ENCODE assay signal across 8 mouse cellular contexts in genomic region chr5:74702766-74703165, GRCm38 (mm10). TPM values are rescaled to one million over a fixed set of nuclear protein-coding genes. Genes with fewer than 3 reads are reported as not detected.
A peak's percentile ranks its signal among the peaks of the same experiment; 100 is the strongest.
DNase-seq lines count a peak whose midpoint lies in the region; ATAC-seq and TF ChIP-seq lines count a peak whose summit lies in the region.

TSS of gene Lnx1 (minus strand) at chr5:74702912.

- TF ChIP-seq POLR2A in liver, adult 2 months (IDR thresholded peaks at IDR 0.05; ENCODE audit: extremely low read depth, insufficient read depth, low read length) = no peak

- 78% methylated on average over 11 of the region's 11 CpGs for WGBS in liver, adult 2 months
- 70% methylated on average over 11 of the region's 11 CpGs for WGBS in heart, embryonic 13.5 days
- 51% methylated on average over 11 of the region's 11 CpGs for WGBS in lung, postnatal 0 days

- no peak for TF ChIP-seq EP300 in lung, postnatal 0 days (IDR thresholded peaks at IDR 0.05)

- no peak within 1 kb of the TSS for H3K4me3 ChIP-seq in liver, adult 2 months (ENCODE audit: insufficient read depth, low read depth, low read length)
- H3K4me3 ChIP-seq in heart, embryonic 13.5 days = peak within 1 kb of the TSS; percentile 53; the same call in 1 of the 2 replicates
- no peak within 1 kb of the TSS for H3K4me3 ChIP-seq in lung, postnatal 0 days (ENCODE audit: low read depth, low read length)

- peak; percentile 21 for DNase-seq in liver, adult 2 months (ENCODE audit: extremely low read depth, low read depth, low spot score)
- no peak for DNase-seq in liver
- peak; percentile 78 to 88 for DNase-seq in kidney, postnatal 36 days
- peak; percentile 69 for DNase-seq in lung, postnatal 0 days (ENCODE audit: low spot score)
- no peak for DNase-seq in thymus, postnatal 14 days
- DNase-seq in c-Kit-positive CD71-positive TER-119-positive erythroid progenitor cells, embryonic 14.5 days (ENCODE audit: low spot score) = no peak
- no peak for DNase-seq in adrenal gland, adult (ENCODE audit: inconsistent age in 2 of 2, low spot score in 1 of 2)

- no peak within 1 kb of the TSS for H3K9ac ChIP-seq in liver, adult 2 months (ENCODE audit: low read depth, low read length)
- H3K9ac ChIP-seq in heart, embryonic 13.5 days = no peak within 1 kb of the TSS
- H3K9ac ChIP-seq in lung, postnatal 0 days (replicated peaks; ENCODE audit: low read depth) = no peak within 1 kb of the TSS

- H3K27me3 ChIP-seq in liver, adult 2 months (ENCODE audit: control insufficient read depth, insufficient read depth, low read length) = no peaks in the 10 kb centered on the region
- H3K27me3 ChIP-seq in heart, embryonic 13.5 days (replicated peaks) = peaks cover 4% of the 10 kb centered on the region; the same call in 1 of the 2 replicates
- no peaks in the 10 kb centered on the region; the same call in 1 of the 2 replicates for H3K27me3 ChIP-seq in lung, postnatal 0 days (replicated peaks; ENCODE audit: insufficient read depth, low read length)

- ATAC-seq in heart, embryonic 13.5 days (ENCODE audit: extremely low read depth, insufficient number of reproducible peaks, low FRiP score, low TSS enrichment) = no peak
- ATAC-seq in lung, postnatal 0 days = peak; percentile 30

- H3K36me3 ChIP-seq in liver, adult 2 months (ENCODE audit: control insufficient read depth, insufficient read depth, low read length) = no peaks in the 10 kb centered on the region
- no peaks in the 10 kb centered on the region for H3K36me3 ChIP-seq in heart, embryonic 13.5 days
- no peaks in the 10 kb centered on the region for H3K36me3 ChIP-seq in lung, postnatal 0 days (ENCODE audit: insufficient read depth, low read length)

- no peaks in the 10 kb centered on the region for H3K79me2 ChIP-seq in liver, adult 2 months (ENCODE audit: control insufficient read depth, insufficient read depth, low read length)

- TF ChIP-seq CTCF in liver, adult 2 months (IDR thresholded peaks at IDR 0.05; ENCODE audit: low read depth, low read length) = no peak
- TF ChIP-seq CTCF in lung, postnatal 0 days (IDR thresholded peaks at IDR 0.05) = no peak

- peak within 1 kb of the TSS; percentile 70 for H3K4me2 ChIP-seq in heart, embryonic 13.5 days
- H3K4me2 ChIP-seq in lung, postnatal 0 days (replicated peaks; ENCODE audit: low read depth, low read length) = no peak within 1 kb of the TSS

- no peaks in the 10 kb centered on the region; the same call in 1 of the 2 replicates for H3K4me1 ChIP-seq in liver, adult 2 months (ENCODE audit: control insufficient read depth, insufficient read depth, low read length)
- peaks cover 18% of the 10 kb centered on the region for H3K4me1 ChIP-seq in heart, embryonic 13.5 days
- no peaks in the 10 kb centered on the region for H3K4me1 ChIP-seq in lung, postnatal 0 days (ENCODE audit: insufficient read depth, low read depth, low read length)

- H3K27ac ChIP-seq in liver, adult 2 months (replicated peaks; ENCODE audit: insufficient read depth, low read depth, low read length) = no peak within 1 kb of the TSS
- H3K27ac ChIP-seq in heart, embryonic 13.5 days (replicated peaks) = peak within 1 kb of the TSS; percentile 61
- H3K27ac ChIP-seq in lung, postnatal 0 days (ENCODE audit: low read length) = no peak within 1 kb of the TSS

- H3K9me3 ChIP-seq in heart, embryonic 13.5 days = no peaks in the 10 kb centered on the region
- H3K9me3 ChIP-seq in lung, postnatal 0 days (ENCODE audit: low read length) = no peaks in the 10 kb centered on the region

RNA-seq across cellular contexts. Expression of gene Lnx1, which starts in this region (rescaled TPM):
- total RNA-seq in liver, adult 2 months (2014; rRNA removed) = 0.87 and 1.0 TPM in 2 replicates
- 0.42 and 1.2 TPM in 2 replicates for polyA plus RNA-seq in liver, adult 2 months (2012; rRNA removed)
- polyA plus RNA-seq in heart, embryonic 13.5 days (2015; fragmentation: Nextera tagmentation; extraction: Ambion mirVana) = 0.88 and 1.6 TPM in 2 replicates
- 2.9 and 3.2 TPM in 2 replicates for polyA plus RNA-seq in lung, postnatal 0 days (2015; fragmentation: Nextera tagmentation; extraction: Ambion mirVana)

Comparison
In these comparisons a context has a peak if more than half of its experiments do, and no peak if none do; other contexts are left out.
1. DNase-seq: peak in liver, adult 2 months (single experiment), kidney, postnatal 36 days (2 of 2) and lung, postnatal 0 days (single experiment); none in liver (single experiment), thymus, postnatal 14 days (single experiment), c-Kit-positive CD71-positive TER-119-positive erythroid progenitor cells, embryonic 14.5 days (single experiment) and adrenal gland, adult (0 of 2).